Mouse (Mus musculus): ENCODE measurements around the gene Camsap1.

Camsap1 gene

DNA sequence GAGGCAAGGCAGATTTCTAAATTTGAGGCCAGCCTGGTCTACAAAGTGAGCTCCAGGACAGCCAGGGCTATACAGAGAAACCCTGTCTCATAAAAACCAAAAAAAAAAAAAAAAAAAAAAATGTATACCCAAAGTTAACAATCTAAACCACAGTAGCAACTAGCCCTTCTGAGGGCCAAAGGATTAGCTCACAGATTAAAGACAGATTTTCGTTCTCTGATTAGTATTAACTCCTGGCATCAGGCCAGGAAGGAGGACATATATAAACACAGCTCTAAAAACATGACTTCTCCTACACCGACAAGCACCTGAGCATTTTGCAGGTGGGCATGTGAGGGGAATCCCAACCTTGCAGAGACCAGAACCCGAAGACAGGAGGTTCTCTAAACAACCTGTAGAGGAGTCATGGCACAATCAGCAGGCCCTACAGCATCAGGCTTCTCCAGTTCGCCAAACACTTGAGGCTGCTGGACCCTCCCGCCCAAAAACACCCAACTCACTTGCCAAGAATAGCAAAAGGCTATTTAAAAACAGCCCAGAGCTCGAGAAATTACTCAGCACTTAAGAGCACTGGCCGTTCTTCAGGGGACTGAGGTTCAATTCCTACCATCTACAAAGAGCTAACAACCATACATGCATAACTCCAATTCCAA is 5.4 kb downstream of the Camsap1 start:
- DNase-seq, result no peak

- DNase-seq, result no peak
Measured at GRCm38 (mm10) chr2:25975141-25975770, 7.8 kb downstream of the Camsap1 start.

DNA sequence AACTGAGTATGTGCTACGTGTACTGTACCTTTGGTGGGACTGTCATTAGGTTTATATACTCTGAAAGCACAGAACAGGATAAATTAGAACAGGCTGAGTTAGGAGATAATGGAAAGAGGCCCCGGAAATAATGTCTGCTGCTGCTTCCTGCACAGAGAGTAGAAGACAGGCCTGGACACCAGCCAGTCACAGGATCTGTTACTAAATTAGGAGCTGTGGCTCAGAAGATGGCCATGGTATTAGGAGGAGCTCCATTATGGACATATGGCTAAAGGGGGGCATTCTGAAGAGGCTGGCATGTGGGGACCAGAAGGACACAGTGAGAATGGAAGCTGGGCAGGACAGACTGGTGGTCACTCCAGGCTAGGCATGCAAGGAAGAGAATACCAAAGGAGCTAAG is 12.7 kb downstream of the Camsap1 start:
- no peak for DNase-seq

GRCm38 (mm10) chr2:25969319-25969718 is 13.8 kb downstream of the Camsap1 start:
- DNase-seq, result no peak

DNA sequence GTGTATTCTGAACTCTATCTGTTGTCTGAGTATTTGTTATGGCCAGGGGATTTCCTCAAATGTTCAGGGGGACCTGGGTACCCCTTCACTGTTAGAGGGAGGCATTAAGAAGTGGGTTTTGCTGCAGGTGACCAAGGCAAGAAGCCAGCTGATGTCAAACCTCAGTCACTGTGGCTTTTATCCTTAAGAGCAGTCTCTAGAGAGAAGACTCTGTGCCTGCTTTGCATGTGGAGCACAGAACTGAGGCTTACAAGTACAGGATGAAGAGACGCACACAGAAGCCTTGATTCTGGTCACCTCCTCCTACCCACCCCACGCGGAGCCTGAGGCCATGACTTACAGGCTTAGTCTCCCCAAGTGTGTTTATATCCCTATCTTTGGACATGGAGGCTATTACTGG is 33.8 kb downstream of the Camsap1 start:
- no peak for DNase-seq

GRCm38 (mm10) chr2:25947950-25948349 is 35.1 kb downstream of the Camsap1 start:
- no peak for DNase-seq

DNA sequence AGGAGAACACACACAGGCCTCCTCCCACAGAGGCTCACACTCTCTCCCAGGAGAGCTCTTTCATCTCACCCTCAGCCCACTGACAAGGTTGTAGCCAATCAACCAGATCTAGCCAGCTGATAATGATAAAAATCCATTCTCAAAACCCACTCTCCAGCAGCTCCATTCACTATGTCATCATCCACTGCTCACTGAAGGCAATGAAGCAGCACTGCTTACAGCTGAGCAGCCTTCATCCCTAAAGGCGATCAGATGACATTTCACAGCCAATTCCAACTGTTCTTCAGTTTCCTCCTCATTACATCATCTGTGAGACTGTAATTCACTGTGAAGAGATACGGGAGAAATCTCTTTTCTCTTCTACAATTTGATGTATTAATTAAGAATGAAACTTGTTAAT is 39.3 kb downstream of the Camsap1 start:
- no peak for DNase-seq

- no peak for DNase-seq
Measured at GRCm38 (mm10) chr2:25940503-25940902, 42.6 kb downstream of the Camsap1 start.

- DNase-seq, result no peak
Measured at GRCm38 (mm10) chr2:25931249-25931859, 51.7 kb downstream of the Camsap1 start.

DNA sequence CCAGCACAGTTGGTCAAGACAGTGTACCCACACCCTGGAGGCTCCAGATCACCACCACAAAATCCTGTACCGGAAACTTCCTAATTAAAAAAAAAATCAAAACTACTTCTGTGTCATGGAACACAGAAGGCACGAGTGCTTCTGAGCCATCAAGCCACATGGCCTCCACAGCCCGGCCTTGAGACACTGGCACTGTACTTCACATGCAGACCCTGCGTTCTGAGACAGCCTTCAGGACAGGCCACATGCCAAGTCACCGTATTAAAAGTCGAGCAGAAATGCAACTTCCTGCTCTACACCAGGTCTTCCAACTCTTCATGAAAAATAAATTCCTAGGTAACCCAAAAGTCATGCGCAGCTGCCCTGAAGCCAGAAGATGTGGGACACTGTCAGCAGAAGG is 55.3 kb downstream of the Camsap1 start:
- no peak for DNase-seq

DNA sequence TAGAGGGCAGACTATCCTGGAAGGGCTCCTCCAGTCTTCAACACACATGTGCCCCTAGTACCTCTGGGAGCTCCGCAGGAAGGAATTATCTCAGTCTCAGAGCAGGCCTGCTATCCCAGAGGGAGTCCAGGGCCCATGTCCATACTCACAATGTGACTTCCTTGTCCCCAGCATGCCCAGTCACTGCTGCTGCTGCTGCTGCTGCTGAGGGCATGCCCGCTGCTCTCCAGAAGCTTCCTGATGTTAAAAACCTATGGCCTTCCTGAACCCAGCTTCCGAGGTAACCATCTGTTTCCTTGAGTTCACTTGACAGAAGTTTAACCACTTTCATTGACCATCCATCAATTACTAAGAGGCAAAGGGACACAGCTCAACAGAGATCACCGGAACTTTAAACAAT is 58.1 kb downstream of the Camsap1 start:
- no peak for DNase-seq

- DNase-seq, result no peak
Measured at GRCm38 (mm10) chr2:25923799-25924198, 59.3 kb downstream of the Camsap1 start.

- peak; percentile 29 for DNase-seq
Measured at GRCm38 (mm10) chr2:25919972-25920371, 63.1 kb downstream of the Camsap1 start.

- no peak for DNase-seq
Measured at GRCm38 (mm10) chr2:25918408-25918807, 64.7 kb downstream of the Camsap1 start.

GRCm38 (mm10) chr2:25914821-25915220 is 68.3 kb downstream of the Camsap1 start:
- DNase-seq, result no peak

DNA sequence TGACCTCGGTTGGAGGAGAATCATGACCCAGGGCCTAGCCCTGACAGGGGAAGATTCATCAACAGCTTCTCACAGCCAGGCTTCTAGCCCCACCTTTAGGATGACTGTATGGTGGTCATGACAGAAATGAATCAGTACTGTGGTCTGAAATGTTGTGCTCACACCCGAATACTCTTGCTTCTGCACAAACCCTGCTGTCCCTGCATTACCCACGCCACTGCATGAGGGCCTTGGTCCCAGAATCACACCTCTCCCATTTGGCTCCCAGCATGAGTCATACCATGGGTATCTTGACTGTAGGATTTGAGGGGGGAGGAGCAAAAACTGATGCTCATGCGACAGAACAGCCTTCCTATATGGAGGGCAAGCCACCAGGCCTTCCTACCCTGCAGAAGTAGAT is 68.9 kb downstream of the Camsap1 start:
- peak; percentile 64 for DNase-seq

DNA sequence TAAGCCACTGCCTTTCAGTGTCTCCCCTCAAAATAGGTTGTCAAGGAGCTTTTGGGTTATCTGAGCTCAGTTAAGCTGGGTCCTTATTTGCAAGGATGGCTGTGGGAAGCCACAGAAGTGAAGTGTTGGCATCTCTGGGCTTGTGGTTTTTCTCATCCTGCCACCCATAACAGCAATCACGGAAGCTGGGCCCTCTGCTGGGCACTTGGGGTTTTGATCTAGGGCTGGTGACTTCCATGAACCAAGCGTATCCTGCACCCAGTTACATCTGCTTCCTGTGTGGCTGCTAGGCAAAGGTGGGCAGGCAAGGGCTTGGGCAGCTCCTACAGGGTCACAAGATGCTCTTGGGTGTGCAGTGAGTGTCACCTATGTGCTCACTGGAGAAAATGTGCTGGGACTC is 69.8 kb downstream of the Camsap1 start:
- DNase-seq, result peak; percentile 34

GRCm38 (mm10) chr2:25909872-25910271 is 73.2 kb downstream of the Camsap1 start:
- no peak for DNase-seq

- no peak for DNase-seq
Measured at GRCm38 (mm10) chr2:25898970-25899369, 84.1 kb downstream of the Camsap1 start.

DNA sequence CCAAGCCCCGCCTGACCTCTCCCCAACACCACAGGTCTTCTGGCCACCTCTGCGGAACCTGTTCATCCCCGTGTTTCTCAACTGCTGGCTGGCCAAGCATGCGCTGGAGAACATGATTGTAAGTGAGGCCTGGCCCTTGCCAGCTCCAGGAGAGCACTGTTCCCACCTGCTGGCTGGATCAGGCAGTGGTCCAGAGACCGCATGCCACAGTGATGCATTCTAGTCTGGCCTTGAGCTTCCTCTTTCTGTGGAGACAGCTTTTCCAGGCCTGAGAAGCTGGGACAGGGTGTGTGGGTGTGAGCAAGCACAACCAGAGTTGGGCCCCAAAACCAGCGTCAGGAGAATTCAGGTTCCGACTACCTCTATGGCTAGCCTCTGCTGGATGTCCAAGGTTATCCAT is 90.6 kb downstream of the Camsap1 start:
- no peak for DNase-seq

DNA sequence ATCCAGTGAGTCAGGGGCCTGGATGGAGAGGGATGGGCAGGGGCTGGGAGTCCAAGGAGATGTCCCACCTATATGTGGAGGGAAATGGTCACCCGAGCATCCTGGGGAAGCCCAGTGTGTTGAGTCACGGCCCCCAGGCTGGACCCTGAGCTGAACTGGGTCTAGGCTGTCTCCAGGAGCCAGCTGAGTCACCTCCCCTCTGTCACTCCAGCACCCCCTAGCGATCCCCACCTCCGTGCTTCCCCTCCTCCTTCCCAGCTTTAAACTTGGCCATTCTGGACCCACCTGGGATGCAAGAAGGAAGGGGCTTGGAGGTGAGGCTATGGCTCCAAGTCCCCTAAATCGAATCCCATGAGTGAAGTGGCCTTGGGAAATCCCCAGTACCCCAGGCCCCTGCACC is 94.9 kb downstream of the Camsap1 start:
- no peak for DNase-seq

GRCm38 (mm10) chr2:25887226-25887625 is 95.9 kb downstream of the Camsap1 start:
- no peak for DNase-seq

DNA sequence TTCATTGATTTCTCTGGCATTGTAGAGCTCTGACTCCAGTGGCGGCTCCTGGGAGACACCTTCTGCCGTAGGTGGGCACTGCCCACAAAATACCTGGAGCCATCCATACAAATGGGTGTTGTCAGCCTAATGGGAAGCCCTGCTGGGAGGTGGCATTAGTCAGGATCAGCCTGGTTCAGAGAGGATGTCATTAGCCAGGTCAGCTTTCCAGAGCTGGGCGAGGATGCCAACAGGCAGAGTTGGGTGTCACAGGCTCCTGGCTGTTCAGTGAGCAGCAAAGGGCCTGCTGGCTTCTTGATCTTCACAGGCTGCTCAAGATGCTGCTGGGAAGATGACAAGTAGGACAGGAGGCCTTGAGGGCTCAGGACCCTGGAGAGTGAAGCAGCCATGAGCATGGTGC is 98.3 kb downstream of the Camsap1 start:
- DNase-seq, result no peak

DNA sequence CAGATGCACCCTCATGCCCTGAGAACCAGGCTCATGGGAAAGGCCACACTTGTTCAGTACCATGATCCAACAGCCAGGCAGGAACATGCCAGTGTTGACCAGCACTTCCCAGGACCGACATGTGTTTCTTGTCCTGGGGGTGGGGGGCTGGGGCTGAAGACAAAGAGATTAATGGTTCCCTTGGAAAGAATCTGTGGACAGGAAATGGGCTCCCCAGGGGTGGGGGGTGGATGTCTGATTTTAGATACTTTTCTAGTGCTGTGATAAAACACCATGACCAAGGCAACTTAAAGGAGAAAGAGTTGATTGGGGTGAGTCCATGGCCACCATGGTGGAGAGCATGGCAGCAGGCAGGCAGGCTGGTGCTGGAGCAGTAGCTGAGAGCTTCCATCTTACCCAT is 100.8 kb downstream of the Camsap1 start:
- no peak for DNase-seq

GRCm38 (mm10) chr2:25879061-25879460 is 104.0 kb downstream of the Camsap1 start:
- no peak for DNase-seq
